Mouse (Mus musculus): ENCODE measurements at regions not wholly inside any gene's neighbourhood (a gene's known extent, or its start where the extent isn't known, plus 50 kb on each side); places are given as distances from the start of the nearest gene placed in this dataset.

GRCm38 (mm10) chr15:93916856-93917255 is 321.2 kb upstream of the Prickle1 start:
- TF ChIP-seq CTCF (conservative IDR thresholded peaks at IDR 0.05; ENCODE audit: low read length) (no peak), POU5F1 (IDR thresholded peaks at IDR 0.05; ENCODE audit: borderline replicate concordance, low read length) (no peak), NANOG (IDR thresholded peaks at IDR 0.05; ENCODE audit: borderline replicate concordance, low read length) (no peak)

All from E14TG2a.4 (cell line).